Mouse (Mus musculus) layer of hippocampus, adult 11-12 months (tissue): ENCODE data around the gene Cox11.

Experiments
- DNase-seq: peaks from one replicate; pipeline ENCODE4 v3.0.0; 2022; ENCODE audit warnings: low spot score

Cox11 gene

DNA sequence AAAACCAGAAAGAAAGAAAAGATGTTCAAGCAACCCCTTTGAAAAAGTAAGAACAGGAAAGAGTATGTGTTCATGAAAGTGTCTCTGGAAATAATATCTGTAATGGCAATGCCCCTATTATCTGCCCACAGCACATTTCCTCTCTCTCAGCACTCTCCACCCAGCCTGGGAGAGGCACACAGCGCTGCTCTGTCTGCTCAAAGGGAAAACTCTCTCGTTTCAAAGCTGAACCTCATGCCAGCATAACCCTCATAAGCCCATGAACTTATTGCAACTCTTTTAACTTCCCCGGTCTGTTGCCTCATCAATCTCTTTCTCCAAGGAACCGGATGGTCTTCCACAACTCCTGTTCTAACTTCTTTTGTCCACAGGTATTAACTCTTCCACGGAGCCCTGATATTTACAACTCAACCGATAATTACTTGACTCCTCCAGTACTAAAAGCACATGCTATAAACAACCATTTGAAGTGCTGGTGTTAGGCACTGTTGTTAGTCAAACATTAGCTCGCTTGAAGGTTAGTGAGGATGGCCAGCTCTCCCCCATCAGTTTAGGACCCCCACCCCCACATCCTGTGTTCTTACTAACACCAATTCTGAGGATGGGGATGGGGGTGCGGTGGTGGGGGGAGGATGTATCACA lies 26.5 kb downstream of the Cox11 start:
- no peak for DNase-seq

GRCm38 (mm10) chr11:90665161-90665560 lies 27.2 kb downstream of the Cox11 start:
- no peak for DNase-seq

DNA sequence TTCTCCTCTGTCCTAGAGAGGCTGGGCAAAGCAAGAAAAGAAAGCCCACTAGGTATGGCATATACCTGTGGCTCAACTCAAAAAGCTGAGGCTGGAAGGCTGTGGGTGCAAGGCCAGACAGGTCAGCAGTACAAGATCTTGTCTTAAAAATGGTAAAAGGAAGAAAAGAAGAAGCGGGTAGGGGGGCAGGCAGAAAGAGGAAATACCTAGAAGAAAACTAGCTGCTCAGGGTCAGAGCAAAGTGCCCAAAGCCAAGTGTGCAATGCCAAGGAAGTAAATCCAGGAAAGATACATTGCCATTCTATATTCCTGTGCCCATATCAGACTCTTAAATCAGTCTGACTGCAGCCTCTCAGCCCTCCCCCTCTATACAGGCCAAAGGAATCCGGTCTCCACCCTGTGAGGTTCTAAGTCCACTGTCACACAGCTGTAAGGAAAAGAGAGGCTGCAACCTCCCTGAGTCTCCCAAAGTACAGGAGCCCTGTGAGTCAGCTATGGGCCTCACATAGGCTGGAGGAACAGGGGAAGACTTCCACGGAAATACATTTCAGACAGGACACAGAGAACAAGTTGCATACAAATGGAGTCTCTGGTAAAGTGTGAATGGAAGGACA lies 28.3 kb downstream of the Cox11 start:
- no peak for DNase-seq

DNA sequence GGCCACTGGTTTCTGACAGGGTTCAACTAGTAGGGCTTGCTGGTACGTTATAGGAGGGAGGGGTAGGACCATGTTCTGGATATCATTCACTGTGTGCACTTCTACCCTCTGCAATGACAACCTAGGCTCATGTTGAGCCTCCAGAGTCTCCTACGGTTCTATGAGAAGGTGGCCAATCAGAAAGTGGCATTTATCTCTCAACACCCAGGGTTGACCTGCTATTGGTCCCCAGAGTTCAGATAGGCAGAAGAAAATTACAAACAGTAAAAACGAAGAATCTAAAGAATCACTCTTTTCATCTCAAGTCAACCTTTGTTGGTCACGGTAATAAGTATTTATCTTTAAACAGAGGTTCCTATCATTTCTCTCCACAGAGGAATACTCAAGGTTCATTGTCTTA lies 28.9 kb downstream of the Cox11 start:
- no peak for DNase-seq

GRCm38 (mm10) chr11:90667325-90667724 lies 29.4 kb downstream of the Cox11 start:
- no peak for DNase-seq

DNA sequence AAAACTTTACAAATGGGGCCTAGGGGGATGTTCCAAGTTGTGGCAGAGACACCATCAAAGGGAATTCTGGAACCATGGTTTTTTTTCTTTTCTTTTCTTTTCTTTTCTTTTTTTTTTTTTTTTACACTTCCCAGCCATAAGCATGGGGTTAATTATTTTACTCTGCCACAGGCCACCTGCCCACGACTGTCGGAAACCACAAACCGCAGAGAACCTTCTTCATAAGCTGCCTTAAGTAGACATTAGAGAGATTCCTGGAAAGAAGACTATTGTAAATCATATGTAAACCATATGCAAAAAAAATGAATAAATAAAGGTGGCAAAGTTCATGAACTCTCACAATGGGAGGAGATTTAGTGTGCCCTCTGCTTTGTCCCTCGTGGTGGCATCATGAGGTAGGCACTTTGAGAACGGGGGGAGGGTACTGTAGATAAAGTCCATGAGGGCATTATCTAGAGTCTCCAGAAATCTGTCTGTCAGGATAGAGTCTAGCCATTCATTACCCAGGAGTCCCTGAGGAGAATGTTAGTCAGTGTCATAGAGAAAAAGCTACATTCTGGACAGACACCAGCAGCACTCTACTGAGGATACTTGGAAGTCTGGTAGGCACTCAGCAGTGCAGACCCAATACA lies 37.6 kb downstream of the Cox11 start:
- no peak for DNase-seq

GRCm38 (mm10) chr11:90677027-90677426 lies 39.1 kb downstream of the Cox11 start:
- no peak for DNase-seq

GRCm38 (mm10) chr11:90677771-90678288 lies 39.9 kb downstream of the Cox11 start:
- no peak for DNase-seq

GRCm38 (mm10) chr11:90678582-90678981 lies 40.6 kb downstream of the Cox11 start:
- DNase-seq = no peak

DNA sequence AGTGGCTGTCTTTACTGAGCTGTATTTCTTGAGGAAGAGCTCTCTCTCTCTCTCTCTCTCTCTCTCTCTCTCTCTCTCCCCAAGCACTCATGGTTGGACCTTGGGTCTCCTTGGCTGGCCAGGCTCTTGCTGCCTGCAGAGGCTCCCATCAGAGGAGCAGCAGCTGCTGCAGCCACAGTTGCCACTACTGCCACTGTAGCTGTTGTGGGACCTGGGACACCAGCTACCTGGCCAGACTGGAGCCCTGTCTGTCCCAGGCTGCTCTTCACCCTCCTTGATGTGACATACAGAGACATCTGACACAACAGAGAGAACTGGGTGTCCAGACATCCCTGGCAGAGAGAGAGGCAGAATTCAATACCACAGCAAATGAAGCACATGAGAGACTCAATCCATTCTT lies 43.2 kb downstream of the Cox11 start:
- DNase-seq = no peak

GRCm38 (mm10) chr11:90684765-90685164 lies 46.8 kb downstream of the Cox11 start:
- no peak for DNase-seq

DNA sequence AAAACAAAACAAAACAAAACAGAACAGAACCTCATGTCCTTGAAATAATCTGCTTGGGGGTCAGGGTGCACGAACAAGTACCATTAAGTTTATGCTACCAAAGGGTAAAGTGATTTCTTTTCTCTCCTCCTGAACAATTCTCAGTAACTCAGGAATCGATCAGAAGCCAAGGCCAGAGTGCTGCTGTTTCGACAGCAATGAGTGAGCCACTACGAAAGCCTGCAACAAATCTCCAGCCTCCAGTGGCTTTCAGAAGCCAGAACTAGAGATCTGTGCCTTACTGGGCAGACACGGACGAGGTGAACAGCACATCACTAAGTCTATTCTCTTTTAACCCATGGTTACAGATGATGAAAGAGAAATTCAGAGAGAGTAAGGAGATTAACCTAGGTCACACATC lies 47.2 kb downstream of the Cox11 start:
- DNase-seq = no peak

DNA sequence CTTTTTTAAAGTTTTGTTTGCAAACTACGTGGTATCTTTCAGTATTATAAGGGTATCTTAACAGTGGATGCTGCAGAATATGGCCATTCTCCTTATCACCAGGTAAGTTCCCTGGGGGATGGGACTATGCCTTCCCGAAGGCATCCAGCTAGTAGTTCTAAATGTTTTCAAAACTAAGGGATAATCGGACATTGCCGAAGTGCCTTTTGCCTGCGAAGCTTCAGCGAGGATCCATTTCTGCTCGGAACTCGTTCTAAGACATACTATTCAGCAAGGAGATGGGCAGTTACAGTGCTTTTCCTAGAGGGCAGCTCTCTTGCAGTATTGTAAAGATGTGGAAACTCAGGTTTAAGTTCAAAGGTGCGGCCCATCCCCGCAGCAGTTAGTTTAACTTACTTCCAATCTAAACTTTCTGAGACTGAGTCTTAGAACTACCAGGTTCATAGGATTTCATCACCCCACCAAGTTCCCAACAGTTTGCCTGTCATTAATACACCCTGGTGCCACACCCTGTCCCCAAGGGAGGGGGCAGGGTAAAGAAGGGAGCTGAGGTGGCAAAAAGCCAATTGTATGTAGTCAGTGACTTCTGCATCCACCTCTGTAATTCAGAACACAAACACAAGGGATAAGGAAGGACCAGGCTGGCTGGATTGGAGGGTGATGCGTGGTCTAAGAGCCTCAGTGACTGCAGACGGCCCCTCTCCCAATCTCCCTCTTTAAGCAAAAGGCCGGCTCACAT lies 48.5 kb downstream of the Cox11 start:
- no peak for DNase-seq

GRCm38 (mm10) chr11:90687040-90687439 lies 49.1 kb downstream of the Cox11 start:
- DNase-seq = no peak

- DNase-seq = peak; percentile 70
Measured at GRCm38 (mm10) chr11:90687460-90688416, 49.8 kb downstream of the Cox11 start, which contains the start of gene Tom1l1. Gene Tom1l1 (minus strand): TSS chr11:90688366.

GRCm38 (mm10) chr11:90690361-90690760 lies 52.4 kb downstream of the Cox11 start:
- no peak for DNase-seq

DNA sequence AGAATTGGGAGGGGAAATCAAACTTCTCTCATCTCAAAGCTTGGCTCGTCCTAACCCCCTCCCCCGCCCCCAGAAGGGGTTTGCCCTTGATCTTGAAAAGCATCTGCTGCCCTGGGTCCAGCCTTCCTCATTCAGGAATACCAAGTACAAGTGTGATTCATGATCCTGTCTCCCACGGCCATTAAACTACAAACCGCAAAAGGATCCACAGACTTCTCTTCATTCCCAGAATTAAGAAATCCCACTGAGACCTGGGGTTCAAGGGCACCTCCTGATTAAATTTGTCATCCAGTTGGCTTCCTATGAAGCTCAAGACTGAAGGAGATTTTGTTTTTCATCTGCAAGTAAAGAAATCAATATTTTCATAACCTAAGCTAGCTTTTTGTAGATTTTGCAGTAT lies 56.2 kb downstream of the Cox11 start:
- no peak for DNase-seq
